Mouse (Mus musculus): Measurements from ENCODE around the gene Rnf123. TPM values are rescaled to one million over a fixed set of nuclear protein-coding genes. Genes with fewer than 3 reads are reported as not detected.

Rnf123 gene
- total RNA-seq, 1 experiment, result 14.5 TPM

GRCm38 (mm10) chr9:108003531-108003890 lies 79.6 kb downstream of the Rnf123 start:
- H3K27ac ChIP-seq (ENCODE audit: insufficient read depth, low read depth, low read length, poor library complexity, severe bottlenecking), result no peak overlapping the region
- DNase-seq (ENCODE audit: low read depth, low spot score), result no peak

GRCm38 (mm10) chr9:108002778-108003530 lies 80.2 kb downstream of the Rnf123 start:
- no peak overlapping the region for H3K27ac ChIP-seq (ENCODE audit: insufficient read depth, low read depth, low read length, poor library complexity, severe bottlenecking)

More at GRCm38 (mm10) chr9:108003531-108003890, 79.6 kb downstream of the Rnf123 start:
- no peaks in the 10 kb centered on the region for H3K9me3 ChIP-seq (ENCODE audit: control insufficient read depth, insufficient read depth, low read depth, low read length)
- in situ Hi-C loops (cut with MboI; ENCODE audit: low sequenced_read_pairs in 2 of 2, unreplicated experiment in 2 of 2), result no loop called here
- peak overlapping the region; percentile 87 to 93 for H3K4me3 ChIP-seq (ENCODE audit: insufficient read depth in 1 of 2, low read depth in 1 of 2, low read length in 2 of 2, poor library complexity in 1 of 2, severe bottlenecking in 1 of 2)
- no peaks in the 10 kb centered on the region for H3K36me3 ChIP-seq (ENCODE audit: control insufficient read depth, insufficient read depth, low read length, poor library complexity, severe bottlenecking)
- H3K4me1 ChIP-seq (ENCODE audit: control insufficient read depth in 2 of 2, insufficient read depth in 2 of 2, low read length in 2 of 2, poor library complexity in 1 of 2), result peaks cover 0 to 8% of the 10 kb centered on the region in 2 experiments; a peak in 2 of 4 replicates
- TF ChIP-seq CHD2 (IDR thresholded peaks at IDR 0.05; ENCODE audit: low read depth, low read length) (no peak), MAFK (IDR thresholded peaks at IDR 0.05; ENCODE audit: insufficient read depth, low read depth, low read length) (no peak), HCFC1 (IDR thresholded peaks at IDR 0.05; ENCODE audit: borderline replicate concordance, insufficient read depth, low read length) (no peak), ZNF384 (IDR thresholded peaks at IDR 0.05; ENCODE audit: low read depth, low read length) (no peak), ZC3H11A (IDR thresholded peaks at IDR 0.05; ENCODE audit: borderline replicate concordance, low read depth, low read length) (no peak)
- H3K9ac ChIP-seq (ENCODE audit: insufficient read depth, low read depth, low read length, poor library complexity, severe bottlenecking), result peak overlapping the region; percentile 92

GRCm38 (mm10) chr9:108001922-108002770 lies 81.0 kb downstream of the Rnf123 start, which contains the start of gene Ip6k1:
Gene Ip6k1 (plus strand): TSS chr9:108002501.
- H3K27ac ChIP-seq (ENCODE audit: insufficient read depth, low read depth, low read length, poor library complexity, severe bottlenecking), result peak within 1 kb of the TSS; percentile 79
- H3K36me3 ChIP-seq (ENCODE audit: control insufficient read depth, insufficient read depth, low read length, poor library complexity, severe bottlenecking), result no peaks in the 10 kb centered on the region
- peak within 1 kb of the TSS; percentile 92 for H3K9ac ChIP-seq (ENCODE audit: insufficient read depth, low read depth, low read length, poor library complexity, severe bottlenecking)
- H3K9me3 ChIP-seq (ENCODE audit: control insufficient read depth, insufficient read depth, low read depth, low read length), result no peaks in the 10 kb centered on the region
- DNase-seq (ENCODE audit: low read depth, low spot score), result peak; percentile 100
- H3K4me1 ChIP-seq (ENCODE audit: control insufficient read depth in 2 of 2, insufficient read depth in 2 of 2, low read length in 2 of 2, poor library complexity in 1 of 2), result 0 out of 4 replicates have a peak, but pooled peaks cover 0 to 3% of the 10 kb centered on the region in 2 experiments
- H3K4me3 ChIP-seq (ENCODE audit: insufficient read depth in 1 of 2, low read depth in 1 of 2, low read length in 2 of 2, poor library complexity in 1 of 2, severe bottlenecking in 1 of 2), result peak within 1 kb of the TSS; percentile 87 to 93
- peak; percentile 87 for TF ChIP-seq CHD2 (IDR thresholded peaks at IDR 0.05; ENCODE audit: low read depth, low read length)
- no peak for TF ChIP-seq ZC3H11A (IDR thresholded peaks at IDR 0.05; ENCODE audit: borderline replicate concordance, low read depth, low read length)
- TF ChIP-seq MAFK (IDR thresholded peaks at IDR 0.05; ENCODE audit: insufficient read depth, low read depth, low read length), result no peak
- no peak for TF ChIP-seq ZNF384 (IDR thresholded peaks at IDR 0.05; ENCODE audit: low read depth, low read length)
- no peak for TF ChIP-seq HCFC1 (IDR thresholded peaks at IDR 0.05; ENCODE audit: borderline replicate concordance, insufficient read depth, low read length)
- in situ Hi-C loops (cut with MboI; ENCODE audit: low sequenced_read_pairs in 2 of 2, unreplicated experiment in 2 of 2), result no loop called here

More at GRCm38 (mm10) chr9:108002778-108003530, 80.2 kb downstream of the Rnf123 start:
- Histone ChIP-seq H3K4me1 (ENCODE audit: control insufficient read depth in 2 of 2, insufficient read depth in 2 of 2, low read length in 2 of 2, poor library complexity in 1 of 2) (peaks cover 0 to 3% of the 10 kb centered on the region in 2 experiments; a peak in 2 of 4 replicates), H3K4me3 (ENCODE audit: insufficient read depth in 1 of 2, low read depth in 1 of 2, low read length in 2 of 2, poor library complexity in 1 of 2, severe bottlenecking in 1 of 2) (peak overlapping the region; percentile 87 to 93), H3K36me3 (ENCODE audit: control insufficient read depth, insufficient read depth, low read length, poor library complexity, severe bottlenecking) (no peaks in the 10 kb centered on the region), H3K9me3 (ENCODE audit: control insufficient read depth, insufficient read depth, low read depth, low read length) (no peaks in the 10 kb centered on the region), H3K9ac (ENCODE audit: insufficient read depth, low read depth, low read length, poor library complexity, severe bottlenecking) (peak overlapping the region; percentile 92)
- no peak for TF ChIP-seq ZNF384 (IDR thresholded peaks at IDR 0.05; ENCODE audit: low read depth, low read length)
- TF ChIP-seq MAFK (IDR thresholded peaks at IDR 0.05; ENCODE audit: insufficient read depth, low read depth, low read length), result no peak
- TF ChIP-seq HCFC1 (IDR thresholded peaks at IDR 0.05; ENCODE audit: borderline replicate concordance, insufficient read depth, low read length), result no peak
- TF ChIP-seq CHD2 (IDR thresholded peaks at IDR 0.05; ENCODE audit: low read depth, low read length), result no peak
- TF ChIP-seq ZC3H11A (IDR thresholded peaks at IDR 0.05; ENCODE audit: borderline replicate concordance, low read depth, low read length), result no peak
- in situ Hi-C loops (cut with MboI; ENCODE audit: low sequenced_read_pairs in 2 of 2, unreplicated experiment in 2 of 2), result no loop called here
- DNase-seq (ENCODE audit: low read depth, low spot score), result no peak

Other genes starting within 250 kb of the Rnf123 start
- gene Rbm6, start 210.1 kb downstream of the Rnf123 start, total RNA-seq (2012; rRNA removed), result 61.8 and 62.3 TPM in 2 replicates
- 4.7 and 5.4 TPM in 2 replicates for gene Mon1a, start 195.2 kb downstream of the Rnf123 start, total RNA-seq (2012; rRNA removed)
- 0.22 and 0.37 TPM in 2 replicates for gene Mst1r, start 176.5 kb downstream of the Rnf123 start, total RNA-seq (2012; rRNA removed)
- not detected in 2 replicates for gene Actl11, start 154.9 kb downstream of the Rnf123 start, total RNA-seq (2012; rRNA removed)
- gene Camkv, start 147.7 kb downstream of the Rnf123 start, total RNA-seq (2012; rRNA removed), result 21.5 and 41.5 TPM in 2 replicates
- 43.7 and 72.1 TPM in 2 replicates for gene Traip, start 133.2 kb downstream of the Rnf123 start, total RNA-seq (2012; rRNA removed)
- 0.79 and 1.0 TPM in 2 replicates for gene Uba7, start 107.8 kb downstream of the Rnf123 start, total RNA-seq (2012; rRNA removed)
- gene Gm20661, start 100.3 kb downstream of the Rnf123 start, total RNA-seq (2012; rRNA removed), result 0.18 and 0.53 TPM in 2 replicates
- gene Inka1, start 97.5 kb downstream of the Rnf123 start, total RNA-seq (2012; rRNA removed), result 3.0 and 6.1 TPM in 2 replicates
- gene Cdhr4, start 90.8 kb downstream of the Rnf123 start, total RNA-seq (2012; rRNA removed), result 1.2 and 2.4 TPM in 2 replicates
- gene Gm20662, start 87.0 kb downstream of the Rnf123 start, total RNA-seq (2012; rRNA removed), result 0.45 and 0.63 TPM in 2 replicates
- 41.0 and 53.9 TPM in 2 replicates for gene Ip6k1, start 80.8 kb downstream of the Rnf123 start, total RNA-seq (2012; rRNA removed)
- 22.9 and 28.3 TPM in 2 replicates for gene Gmppb, start 34.1 kb downstream of the Rnf123 start, total RNA-seq (2012; rRNA removed)
- 2.7 and 3.8 TPM in 2 replicates for gene Amigo3, start 30.2 kb downstream of the Rnf123 start, total RNA-seq (2012; rRNA removed)
- gene Mst1, start 2.9 kb downstream of the Rnf123 start, total RNA-seq (2012; rRNA removed), result 2.9 and 3.6 TPM in 2 replicates
- gene Apeh, start 11.3 kb upstream of the Rnf123 start, total RNA-seq (2012; rRNA removed), result 37.3 and 56.1 TPM in 2 replicates
- gene Bsn, start 107.0 kb upstream of the Rnf123 start, total RNA-seq (2012; rRNA removed), result 0.45 and 0.58 TPM in 2 replicates
- gene Dag1, start 180.6 kb upstream of the Rnf123 start, total RNA-seq (2012; rRNA removed), result 134 and 168 TPM in 2 replicates
- 9.2 and 9.9 TPM in 2 replicates for gene Nicn1, start 207.1 kb upstream of the Rnf123 start, total RNA-seq (2012; rRNA removed)
- 63.9 and 77.9 TPM in 2 replicates for gene Amt, start 213.5 kb upstream of the Rnf123 start, total RNA-seq (2012; rRNA removed)
- gene Rhoa, start 222.8 kb upstream of the Rnf123 start, total RNA-seq (2012; rRNA removed), result 82.9 and 125 TPM in 2 replicates
- gene Tcta, start 222.8 kb upstream of the Rnf123 start, total RNA-seq (2012; rRNA removed), result 10.0 and 11.0 TPM in 2 replicates